Mouse (Mus musculus) small intestine, adult 2 months (tissue): ENCODE measurements around the gene Mutyh. TPM values are rescaled to one million over a fixed set of nuclear protein-coding genes. Genes with fewer than 3 reads are reported as not detected.

ENCODE experiments used
- H3K27ac ChIP-seq: fragments of 200-500 bp; 2 replicates; pipeline ENCODE4 v1.5.1; 2012; ENCODE audit warnings: low read depth, low read length, control low read depth, inconsistent platforms; ENCODE audit not compliant: insufficient read depth
- H3K27me3 ChIP-seq: fragments of 200-500 bp; 2 replicates; pipeline ENCODE4 v1.6.1; 2012; ENCODE audit warnings: mild to moderate bottlenecking, moderate library complexity, low read length, inconsistent platforms; ENCODE audit not compliant: control insufficient read depth, insufficient read depth
- H3K36me3 ChIP-seq: fragments of 200-500 bp; 2 replicates; pipeline ENCODE4 v1.6.1; 2012; ENCODE audit warnings: mild to moderate bottlenecking, low read length, control low read depth, inconsistent platforms; ENCODE audit not compliant: control insufficient read depth, insufficient read depth
- H3K4me1 ChIP-seq: fragments of 200-500 bp; 2 replicates; pipeline ENCODE4 v1.6.1; 2012; ENCODE audit warnings: low read length, inconsistent platforms, mixed read lengths; ENCODE audit not compliant: control insufficient read depth, insufficient read depth, insufficient read length
- H3K4me3 ChIP-seq: fragments of 200-500 bp; 2 replicates; pipeline ENCODE4 v1.5.1; 2012; ENCODE audit warnings: low read depth, mild to moderate bottlenecking, control low read depth, inconsistent platforms, low read length, moderate library complexity
- CTCF ChIP-seq: fragments of 200-500 bp; IDR thresholded peaks from 2 replicates; pipeline ENCODE4 v1.5.1; 2012; ENCODE audit warnings: low read depth, mild to moderate bottlenecking, control low read depth, inconsistent platforms, low read length, moderate library complexity, mixed read lengths; ENCODE audit not compliant: insufficient replicate concordance, insufficient read length; ENCODE audit errors: extremely low read depth
- POLR2A ChIP-seq: fragments of 200-500 bp; IDR thresholded peaks from 2 replicates; pipeline ENCODE4 v1.6.1; 2012; ENCODE audit warnings: low read depth, mild to moderate bottlenecking, control low read depth, inconsistent platforms, low read length, moderate library complexity
- WGBS: fragments of 180-500 bp; shearing (Covaris S2); methylation state at CpG from one replicate; pipeline ENCODE4 v1.1.7; 2018; 5-methylcytosine and 5-hydroxymethylcytosine counted together
- polyA plus RNA-seq: library from polyadenylated mRNA; depleted of rRNA; stranded (reverse); fragments of >200 nt; gene quantifications from 2 replicates; pipeline ENCODE4 v1.2.3, GENCODE M21; 2012; rRNA removed

Mutyh gene
- polyA plus RNA-seq, 1 experiment: 3.4 TPM

GRCm38 (mm10) chr4:116844324-116844723 lies 36.8 kb downstream of the Mutyh start:
- Histone ChIP-seq H3K4me1 (no peaks in the 10 kb centered on the region; the same call in 1 of the 2 replicates), H3K36me3 (no peaks in the 10 kb centered on the region), H3K4me3 (no peak overlapping the region), H3K27ac (no peak overlapping the region), H3K27me3 (no peaks in the 10 kb centered on the region)
- 93% methylated on average over 3 of the region's 3 CpGs for WGBS
- no peak for TF ChIP-seq POLR2A

GRCm38 (mm10) chr4:116849901-116850300 lies 42.4 kb downstream of the Mutyh start:
- WGBS: 85% methylated on average over 3 of the region's 3 CpGs
- H3K27ac ChIP-seq: no peak overlapping the region
- no peak for TF ChIP-seq POLR2A
- no peak for TF ChIP-seq CTCF
- no peaks in the 10 kb centered on the region for H3K27me3 ChIP-seq
- H3K4me1 ChIP-seq: peaks cover 4% of the 10 kb centered on the region; the same call in 1 of the 2 replicates
- no peak overlapping the region for H3K4me3 ChIP-seq
- H3K36me3 ChIP-seq: no peaks in the 10 kb centered on the region

DNA sequence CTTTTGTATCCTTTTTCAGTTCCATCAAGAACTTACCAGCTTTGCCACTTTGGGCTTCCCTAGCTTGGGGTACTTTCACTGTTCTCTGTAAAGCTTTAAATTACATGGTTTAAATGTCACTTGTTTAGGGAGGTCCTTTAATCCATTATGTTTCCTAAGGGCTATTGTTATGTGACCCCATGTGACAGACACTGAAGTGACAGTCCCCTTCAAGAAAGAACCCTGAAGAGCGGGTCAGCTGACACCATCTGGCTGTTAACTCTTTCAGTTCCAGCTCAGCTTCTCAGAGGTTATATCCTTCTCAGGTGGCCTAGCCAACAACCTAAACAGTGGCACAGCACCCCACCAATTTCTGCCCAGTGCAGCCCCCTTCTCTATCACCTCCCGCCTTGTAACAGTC lies 46.8 kb downstream of the Mutyh start:
- Histone ChIP-seq H3K4me3 (no peak overlapping the region), H3K4me1 (peaks cover 7% of the 10 kb centered on the region; the same call in 1 of the 2 replicates), H3K27ac (no peak overlapping the region), H3K27me3 (no peaks in the 10 kb centered on the region; the same call in 1 of the 2 replicates), H3K36me3 (no peaks in the 10 kb centered on the region)
- WGBS: 74% methylated on average over 2 of the region's 2 CpGs
- TF ChIP-seq CTCF (no peak), POLR2A (no peak)

GRCm38 (mm10) chr4:116857203-116857602 lies 49.7 kb downstream of the Mutyh start:
- H3K36me3 ChIP-seq: no peaks in the 10 kb centered on the region
- no peak overlapping the region for H3K27ac ChIP-seq
- WGBS: 92% methylated on average over 10 of the region's 10 CpGs
- no peak overlapping the region for H3K4me3 ChIP-seq
- peaks cover 8% of the 10 kb centered on the region for H3K4me1 ChIP-seq
- no peak for TF ChIP-seq CTCF
- no peak for TF ChIP-seq POLR2A
- H3K27me3 ChIP-seq: no peaks in the 10 kb centered on the region; the same call in 1 of the 2 replicates

GRCm38 (mm10) chr4:116859711-116860110 lies 52.2 kb downstream of the Mutyh start:
- H3K36me3 ChIP-seq: no peaks in the 10 kb centered on the region
- H3K27me3 ChIP-seq: no peaks in the 10 kb centered on the region; the same call in 1 of the 2 replicates
- 19% methylated on average over 5 of the region's 5 CpGs for WGBS
- H3K4me1 ChIP-seq: peaks cover 6% of the 10 kb centered on the region
- no peak for TF ChIP-seq CTCF
- no peak for TF ChIP-seq POLR2A
- peak overlapping the region; percentile 92; the same call in 1 of the 2 replicates for H3K27ac ChIP-seq
- H3K4me3 ChIP-seq: no peak overlapping the region

DNA sequence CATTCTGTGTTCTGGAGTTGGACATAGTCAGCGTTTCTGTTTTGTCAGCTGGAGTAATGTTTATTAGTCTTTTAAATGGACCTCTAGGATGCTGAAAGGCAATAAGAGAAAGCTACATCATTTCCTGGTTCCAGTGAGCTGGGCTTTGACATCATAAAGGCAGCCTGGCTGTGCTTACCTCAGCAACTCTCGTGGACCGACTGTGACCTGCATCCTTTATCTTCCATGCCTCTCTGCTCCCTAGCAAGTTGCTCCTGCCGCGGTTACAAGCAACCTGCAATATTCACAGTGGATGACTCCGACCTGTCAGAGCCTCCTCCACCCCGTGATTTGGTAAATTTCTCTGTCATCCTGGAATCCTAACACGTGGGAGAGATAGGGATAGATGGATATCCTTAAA lies 54.5 kb downstream of the Mutyh start:
- Histone ChIP-seq H3K4me3 (no peak overlapping the region), H3K36me3 (no peaks in the 10 kb centered on the region), H3K27ac (0 out of 2 replicates have a peak overlapping the region, but pooled peaks have one; percentile 28), H3K4me1 (peaks cover 6% of the 10 kb centered on the region), H3K27me3 (no peaks in the 10 kb centered on the region)
- TF ChIP-seq CTCF (no peak), POLR2A (no peak)
- 47% methylated on average over 8 of the region's 8 CpGs for WGBS

Other genes with a start within 250 kb of the Mutyh start
- gene Ccdc17, start 211.1 kb upstream of the Mutyh start, polyA plus RNA-seq: 4.1 and 4.3 TPM in 2 replicates
- 0.62 and 0.96 TPM in 2 replicates for gene Nasp, start 179.8 kb upstream of the Mutyh start, polyA plus RNA-seq
- 304 and 652 TPM in 2 replicates for gene Akr1a1, start 156.0 kb upstream of the Mutyh start, polyA plus RNA-seq
- 40.5 and 74.0 TPM in 2 replicates for gene Prdx1, start 122.2 kb upstream of the Mutyh start, polyA plus RNA-seq
- 2.0 and 2.1 TPM in 2 replicates for gene Mmachc, start 99.3 kb upstream of the Mutyh start, polyA plus RNA-seq
- 5.0 and 8.9 TPM in 2 replicates for gene Ccdc163, start 99.2 kb upstream of the Mutyh start, polyA plus RNA-seq
- gene Tesk2, start 86.8 kb upstream of the Mutyh start, polyA plus RNA-seq: 5.5 and 25.6 TPM in 2 replicates
- 8.5 and 11.6 TPM in 2 replicates for gene Toe1, start 83 bp upstream of the Mutyh start, polyA plus RNA-seq
- 4.3 and 7.3 TPM in 2 replicates for gene Hpdl, start 14.0 kb downstream of the Mutyh start, polyA plus RNA-seq
- 8.1 and 14.7 TPM in 2 replicates for gene Zswim5, start 69.7 kb downstream of the Mutyh start, polyA plus RNA-seq
- gene Urod, start 186.7 kb downstream of the Mutyh start, polyA plus RNA-seq: 19.8 and 35.5 TPM in 2 replicates
- gene Hectd3, start 187.6 kb downstream of the Mutyh start, polyA plus RNA-seq: 68.8 and 261 TPM in 2 replicates
- gene Eif2b3, start 211.7 kb downstream of the Mutyh start, polyA plus RNA-seq: 0.86 and 1.5 TPM in 2 replicates